Mouse (Mus musculus) embryonic facial prominence, embryonic 14.5 days (tissue): ENCODE measurements at regions not wholly inside any gene's neighbourhood (a gene's known extent, or its start where the extent isn't known, plus 50 kb on each side); places are given as distances from the start of the nearest gene placed in this dataset.

Experiments used
- ATAC-seq: fragments of 200-750 bp; cut with Nextera tagmentation; 2 replicates; pipeline ENCODE4 v1.8.0; 2017; ENCODE audit warnings: low read depth, moderate number of reproducible peaks, moderate TSS enrichment
- DNase-seq: peaks from one replicate; pipeline ENCODE4 v3.0.0-alpha.2; 2015; ENCODE audit warnings: low spot score
- H3K27ac ChIP-seq: fragments of 300-500 bp; sonication (generic); replicated peaks from 2 replicates; pipeline ENCODE4 v1.5.1; 2014; ENCODE audit warnings: low read depth, mild to moderate bottlenecking, low read length, moderate library complexity
- H3K27me3 ChIP-seq: fragments of 300-500 bp; sonication (generic); replicated peaks from 2 replicates; pipeline ENCODE4 v1.6.1; 2014; ENCODE audit warnings: low read length; ENCODE audit not compliant: control insufficient read depth, insufficient read depth
- H3K36me3 ChIP-seq: fragments of 300-500 bp; sonication (generic); 2 replicates; pipeline ENCODE4 v1.6.1; 2014; ENCODE audit warnings: low read length, mixed read lengths; ENCODE audit not compliant: control insufficient read depth, insufficient read depth
- H3K4me1 ChIP-seq: fragments of 300-500 bp; sonication (generic); 2 replicates; pipeline ENCODE4 v1.6.1; 2014; ENCODE audit warnings: antibody characterized with exemption, low read length; ENCODE audit not compliant: control insufficient read depth, insufficient read depth
- H3K4me2 ChIP-seq: fragments of 300-500 bp; sonication (generic); 2 replicates; pipeline ENCODE4 v1.6.1; 2014; ENCODE audit warnings: low read depth, mild to moderate bottlenecking, low read length, moderate library complexity, mixed read lengths
- H3K4me3 ChIP-seq: fragments of 300-500 bp; sonication (generic); 2 replicates; pipeline ENCODE4 v1.5.1; 2014; ENCODE audit warnings: low read depth, mild to moderate bottlenecking, low read length
- H3K9ac ChIP-seq: fragments of 300-500 bp; sonication (generic); 2 replicates; pipeline ENCODE4 v1.6.1; 2014; ENCODE audit warnings: low read depth, mild to moderate bottlenecking, low read length, moderate library complexity, mixed read lengths
- H3K9me3 ChIP-seq: fragments of 300-500 bp; sonication (generic); 2 replicates; pipeline ENCODE4 v1.6.1; 2016; ENCODE audit warnings: low read length; ENCODE audit not compliant: control insufficient read depth
- WGBS: fragments of 180-500 bp; shearing (Covaris S2); extraction: QIAGEN DNeasy Blood & Tissue Kit; methylation state at CpG from one replicate; pipeline ENCODE4 v1.1.7; 2014; 5-methylcytosine and 5-hydroxymethylcytosine counted together

GRCm38 (mm10) chr3:80025795-80026194 is 141.5 kb downstream of the Fam198b start:
- H3K27ac ChIP-seq = no peak overlapping the region
- WGBS = 82% methylated on average over 1 of the region's 1 CpGs
- DNase-seq (no peak), ATAC-seq (no peak)
- no peaks in the 10 kb centered on the region for H3K36me3 ChIP-seq
- no peaks in the 10 kb centered on the region for H3K9me3 ChIP-seq
- H3K4me2 ChIP-seq = no peak overlapping the region
- H3K4me1 ChIP-seq = no peaks in the 10 kb centered on the region
- H3K9ac ChIP-seq = no peak overlapping the region
- no peaks in the 10 kb centered on the region for H3K27me3 ChIP-seq
- no peak overlapping the region for H3K4me3 ChIP-seq

- no peak for DNase-seq
Measured at GRCm38 (mm10) chr3:80033071-80033470, 148.7 kb downstream of the Fam198b start.

GRCm38 (mm10) chr3:80038553-80039129 is 154.3 kb downstream of the Fam198b start:
- DNase-seq (no peak), ATAC-seq (no peak)
- Histone ChIP-seq H3K4me1 (no peaks in the 10 kb centered on the region), H3K4me2 (no peak overlapping the region), H3K9me3 (no peaks in the 10 kb centered on the region), H3K27ac (no peak overlapping the region), H3K9ac (no peak overlapping the region), H3K36me3 (no peaks in the 10 kb centered on the region), H3K4me3 (no peak overlapping the region), H3K27me3 (no peaks in the 10 kb centered on the region)
- 70% methylated on average over 11 of the region's 11 CpGs for WGBS

More at GRCm38 (mm10) chr3:80033071-80033470, 148.7 kb downstream of the Fam198b start:
- Histone ChIP-seq H3K27ac (no peak overlapping the region), H3K36me3 (no peaks in the 10 kb centered on the region), H3K27me3 (no peaks in the 10 kb centered on the region), H3K4me3 (no peak overlapping the region), H3K4me2 (no peak overlapping the region), H3K9ac (no peak overlapping the region), H3K4me1 (no peaks in the 10 kb centered on the region), H3K9me3 (no peaks in the 10 kb centered on the region)
- ATAC-seq = no peak
- WGBS = 62% methylated on average over 3 of the region's 3 CpGs

GRCm38 (mm10) chr3:80042756-80043484 is 158.6 kb downstream of the Fam198b start:
- Histone ChIP-seq H3K4me3 (no peak overlapping the region), H3K9ac (no peak overlapping the region), H3K36me3 (no peaks in the 10 kb centered on the region), H3K4me1 (no peaks in the 10 kb centered on the region), H3K9me3 (no peaks in the 10 kb centered on the region), H3K27ac (no peak overlapping the region), H3K27me3 (no peaks in the 10 kb centered on the region), H3K4me2 (no peak overlapping the region)
- ATAC-seq (no peak), DNase-seq (peak; percentile 82)
- WGBS = 72% methylated on average over 5 of the region's 5 CpGs

GRCm38 (mm10) chr3:80049495-80050225 is 165.3 kb downstream of the Fam198b start:
- Histone ChIP-seq H3K4me2 (no peak overlapping the region), H3K9ac (no peak overlapping the region), H3K27me3 (no peaks in the 10 kb centered on the region), H3K27ac (no peak overlapping the region), H3K4me1 (peaks cover 3% of the 10 kb centered on the region; the same call in 1 of the 2 replicates), H3K4me3 (no peak overlapping the region), H3K36me3 (no peaks in the 10 kb centered on the region), H3K9me3 (no peaks in the 10 kb centered on the region)
- DNase-seq = no peak
- WGBS = 77% methylated on average over 5 of the region's 5 CpGs
- no peak for ATAC-seq

GRCm38 (mm10) chr3:80050920-80051319 is 166.6 kb downstream of the Fam198b start:
- Histone ChIP-seq H3K36me3 (no peaks in the 10 kb centered on the region), H3K9me3 (no peaks in the 10 kb centered on the region), H3K27ac (no peak overlapping the region), H3K27me3 (no peaks in the 10 kb centered on the region), H3K9ac (no peak overlapping the region), H3K4me3 (no peak overlapping the region), H3K4me2 (no peak overlapping the region), H3K4me1 (peaks cover 3% of the 10 kb centered on the region; the same call in 1 of the 2 replicates)
- WGBS = 49% methylated on average over 4 of the region's 4 CpGs
- DNase-seq = peak; percentile 23
- ATAC-seq = no peak

GRCm38 (mm10) chr3:80051963-80052362 is 167.6 kb downstream of the Fam198b start:
- H3K4me2 ChIP-seq = no peak overlapping the region
- H3K27ac ChIP-seq = no peak overlapping the region
- H3K9ac ChIP-seq = no peak overlapping the region
- DNase-seq (peak; percentile 44), ATAC-seq (no peak)
- peaks cover 3% of the 10 kb centered on the region; the same call in 1 of the 2 replicates for H3K4me1 ChIP-seq
- H3K4me3 ChIP-seq = no peak overlapping the region
- H3K36me3 ChIP-seq = no peaks in the 10 kb centered on the region
- no peaks in the 10 kb centered on the region for H3K27me3 ChIP-seq
- no peaks in the 10 kb centered on the region for H3K9me3 ChIP-seq
- WGBS = 50% methylated on average over 4 of the region's 4 CpGs

- H3K9ac ChIP-seq = no peak overlapping the region
Measured at GRCm38 (mm10) chr3:80052879-80053278, 168.5 kb downstream of the Fam198b start.

More at GRCm38 (mm10) chr3:80052879-80053278, 168.5 kb downstream of the Fam198b start:
- ATAC-seq (no peak), DNase-seq (no peak)
- no peak overlapping the region for H3K4me2 ChIP-seq
- no peaks in the 10 kb centered on the region for H3K36me3 ChIP-seq
- H3K4me1 ChIP-seq = peaks cover 3% of the 10 kb centered on the region; the same call in 1 of the 2 replicates
- H3K4me3 ChIP-seq = no peak overlapping the region
- H3K9me3 ChIP-seq = no peaks in the 10 kb centered on the region
- H3K27ac ChIP-seq = no peak overlapping the region
- H3K27me3 ChIP-seq = no peaks in the 10 kb centered on the region
- WGBS = 62% methylated on average over 3 of the region's 3 CpGs
